Mouse (Mus musculus): ENCODE results near the gene Agfg1. TPM values are rescaled to one million over a fixed set of nuclear protein-coding genes. Genes with fewer than 3 reads are reported as not detected.
A peak's percentile ranks its signal among the peaks of the same experiment; 100 is the strongest.

Gene Agfg1
- 39.5 and 41.8 TPM in 2 replicates for polyA plus RNA-seq (2016; fragmentation: Nextera tagmentation; extraction: Ambion mirVana)

GRCm38 (mm10) chr1:82839296-82839613, at the start of gene Agfg1:
Agfg1 (plus strand) TSS chr1:82839483.
- peak; percentile 91 for ATAC-seq (ENCODE audit: low FRiP score)
- Histone ChIP-seq H3K9ac (peak within 1 kb of the TSS; percentile 99), H3K36me3 (replicated peaks) (no peaks in the 10 kb centered on the region), H3K4me1 (peaks cover 16% of the 10 kb centered on the region), H3K4me3 (replicated peaks) (peak within 1 kb of the TSS; percentile 100), H3K4me2 (peak within 1 kb of the TSS; percentile 84), H3K27ac (peak within 1 kb of the TSS; percentile 84), H3K9me3 (no peaks in the 10 kb centered on the region), H3K27me3 (no peaks in the 10 kb centered on the region)
- under 1% methylated on average over 34 of the region's 34 CpGs for WGBS

GRCm38 (mm10) chr1:82791105-82791504, 48.2 kb upstream of the Agfg1 start:
- WGBS = 87% methylated on average over 11 of the region's 11 CpGs
- Histone ChIP-seq H3K4me1 (no peaks in the 10 kb centered on the region), H3K9me3 (no peaks in the 10 kb centered on the region), H3K27me3 (no peaks in the 10 kb centered on the region), H3K9ac (no peak overlapping the region), H3K27ac (no peak overlapping the region), H3K36me3 (replicated peaks) (no peaks in the 10 kb centered on the region), H3K4me2 (no peak overlapping the region), H3K4me3 (replicated peaks) (no peak overlapping the region)
- no peak for ATAC-seq (ENCODE audit: low FRiP score)

DNA sequence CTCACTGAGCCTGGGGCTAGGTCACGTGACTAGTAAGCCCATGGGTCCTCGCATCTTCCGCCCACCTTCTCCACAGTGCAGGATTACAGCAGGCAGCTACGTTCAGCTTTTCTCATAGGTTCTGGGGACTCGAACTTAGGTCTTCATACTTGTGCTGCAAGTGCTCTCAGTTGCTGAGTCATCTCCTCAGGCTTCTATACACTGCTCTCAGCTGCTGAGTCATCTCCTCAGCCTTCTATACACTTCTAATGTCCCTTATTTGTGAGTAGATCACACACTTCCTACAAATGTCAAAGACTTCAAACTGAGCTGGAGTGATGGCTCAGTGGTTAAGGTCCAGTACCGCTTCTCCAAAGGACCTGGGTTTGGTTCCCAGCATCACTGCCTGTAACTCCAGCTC, 47.0 kb upstream of the Agfg1 start:
- Histone ChIP-seq H3K27me3 (no peaks in the 10 kb centered on the region), H3K4me1 (no peaks in the 10 kb centered on the region), H3K4me2 (no peak overlapping the region), H3K27ac (no peak overlapping the region), H3K9ac (no peak overlapping the region), H3K36me3 (replicated peaks) (no peaks in the 10 kb centered on the region), H3K4me3 (replicated peaks) (no peak overlapping the region), H3K9me3 (no peaks in the 10 kb centered on the region)
- WGBS = 87% methylated on average over 6 of the region's 6 CpGs
- no peak for ATAC-seq (ENCODE audit: low FRiP score)

GRCm38 (mm10) chr1:82793110-82793509, 46.2 kb upstream of the Agfg1 start:
- WGBS = 89% methylated on average over 3 of the region's 3 CpGs
- no peak for ATAC-seq (ENCODE audit: low FRiP score)
- H3K9ac ChIP-seq = no peak overlapping the region
- H3K36me3 ChIP-seq (replicated peaks) = no peaks in the 10 kb centered on the region
- H3K27me3 ChIP-seq = no peaks in the 10 kb centered on the region
- H3K4me3 ChIP-seq (replicated peaks) = no peak overlapping the region
- H3K27ac ChIP-seq = no peak overlapping the region
- H3K4me1 ChIP-seq = no peaks in the 10 kb centered on the region
- H3K9me3 ChIP-seq = no peaks in the 10 kb centered on the region
- H3K4me2 ChIP-seq = no peak overlapping the region

- Histone ChIP-seq H3K4me1 (no peaks in the 10 kb centered on the region), H3K4me3 (replicated peaks) (no peak overlapping the region), H3K4me2 (no peak overlapping the region), H3K27me3 (no peaks in the 10 kb centered on the region), H3K9ac (no peak overlapping the region), H3K9me3 (no peaks in the 10 kb centered on the region), H3K36me3 (replicated peaks) (no peaks in the 10 kb centered on the region), H3K27ac (no peak overlapping the region)
- ATAC-seq (ENCODE audit: low FRiP score) = no peak
- 48% methylated on average over 4 of the region's 4 CpGs for WGBS
Observed at GRCm38 (mm10) chr1:82793986-82794385, 45.3 kb upstream of the Agfg1 start.

- no peak overlapping the region for H3K4me2 ChIP-seq
- no peaks in the 10 kb centered on the region for H3K27me3 ChIP-seq
- H3K36me3 ChIP-seq (replicated peaks) = no peaks in the 10 kb centered on the region
- ATAC-seq (ENCODE audit: low FRiP score) = no peak
- no peak overlapping the region for H3K9ac ChIP-seq
- H3K9me3 ChIP-seq = no peaks in the 10 kb centered on the region
- no peak overlapping the region for H3K27ac ChIP-seq
- WGBS = 91% methylated on average over 2 of the region's 2 CpGs
- no peaks in the 10 kb centered on the region for H3K4me1 ChIP-seq
- no peak overlapping the region for H3K4me3 ChIP-seq (replicated peaks)
Observed at GRCm38 (mm10) chr1:82795211-82795610, 44.1 kb upstream of the Agfg1 start.

DNA sequence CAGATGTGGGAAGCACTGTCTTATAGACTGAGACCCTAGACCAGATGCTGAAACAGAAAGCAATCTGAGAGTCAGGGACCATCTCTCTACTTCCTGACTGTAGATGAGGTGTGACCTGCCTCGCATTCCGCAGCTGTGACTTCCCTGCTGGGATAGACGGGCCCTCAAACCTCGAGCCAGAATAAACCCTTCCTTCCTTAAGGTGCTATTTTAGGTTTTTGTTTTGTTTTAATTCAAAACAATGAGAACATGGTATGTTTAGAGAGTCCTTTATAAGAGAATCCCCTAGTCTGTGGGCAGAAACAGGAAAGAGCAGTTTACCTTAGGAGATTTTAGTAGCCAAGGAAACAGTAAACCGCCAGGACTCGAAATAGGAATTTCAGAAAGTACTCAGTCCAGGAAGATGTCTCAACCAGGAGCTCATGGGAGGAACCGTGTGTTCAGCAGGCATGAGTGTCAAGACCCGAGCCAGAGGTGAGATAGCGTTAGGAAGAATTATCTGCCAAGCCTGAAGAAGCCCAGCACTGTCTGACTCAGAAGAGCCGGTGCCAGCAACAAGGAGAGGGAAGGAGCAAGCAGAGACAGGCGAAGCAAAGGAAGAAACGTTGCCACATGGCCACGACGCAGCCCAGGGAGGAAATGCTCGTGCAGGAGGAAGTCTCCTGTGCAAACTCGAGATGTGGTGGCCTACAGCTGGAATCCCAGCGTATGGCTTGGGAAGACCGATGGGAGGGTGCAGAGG, 43.4 kb upstream of the Agfg1 start:
- Histone ChIP-seq H3K9me3 (no peaks in the 10 kb centered on the region), H3K9ac (no peak overlapping the region), H3K4me2 (no peak overlapping the region), H3K4me1 (no peaks in the 10 kb centered on the region), H3K27me3 (no peaks in the 10 kb centered on the region), H3K27ac (no peak overlapping the region), H3K36me3 (replicated peaks) (no peaks in the 10 kb centered on the region), H3K4me3 (replicated peaks) (no peak overlapping the region)
- WGBS = 86% methylated on average over 18 of the region's 18 CpGs
- no peak for ATAC-seq (ENCODE audit: low FRiP score)

DNA sequence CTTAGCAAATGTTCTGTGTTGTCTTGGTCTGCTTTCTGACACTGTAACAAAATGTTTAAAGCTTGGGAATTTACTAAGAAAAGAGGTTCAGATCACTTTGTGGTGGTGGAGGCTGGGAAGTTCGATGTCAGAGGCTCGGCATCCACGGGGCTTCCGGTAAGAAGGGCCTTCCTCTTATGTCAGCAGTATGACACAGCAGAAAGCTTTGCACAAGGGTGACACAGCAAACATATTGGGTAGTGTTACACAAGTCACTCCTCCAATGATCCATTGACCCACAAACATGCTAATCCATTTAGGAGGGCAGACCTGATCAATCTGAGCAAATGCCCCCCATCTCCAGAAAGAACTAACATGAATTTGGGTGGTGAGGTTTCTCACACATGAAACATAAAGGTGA, 42.2 kb upstream of the Agfg1 start:
- no peak for ATAC-seq (ENCODE audit: low FRiP score)
- Histone ChIP-seq H3K4me2 (no peak overlapping the region), H3K9ac (no peak overlapping the region), H3K36me3 (replicated peaks) (no peaks in the 10 kb centered on the region), H3K9me3 (no peaks in the 10 kb centered on the region), H3K4me1 (no peaks in the 10 kb centered on the region), H3K4me3 (replicated peaks) (no peak overlapping the region), H3K27ac (no peak overlapping the region), H3K27me3 (no peaks in the 10 kb centered on the region)
- 88% methylated on average over 4 of the region's 4 CpGs for WGBS

GRCm38 (mm10) chr1:82798304-82798703, 41.0 kb upstream of the Agfg1 start:
- Histone ChIP-seq H3K9ac (no peak overlapping the region), H3K9me3 (no peaks in the 10 kb centered on the region), H3K36me3 (replicated peaks) (no peaks in the 10 kb centered on the region), H3K4me1 (no peaks in the 10 kb centered on the region), H3K4me2 (no peak overlapping the region), H3K27me3 (no peaks in the 10 kb centered on the region), H3K4me3 (replicated peaks) (no peak overlapping the region), H3K27ac (no peak overlapping the region)
- ATAC-seq (ENCODE audit: low FRiP score) = no peak
- WGBS = 83% methylated on average over 5 of the region's 5 CpGs

DNA sequence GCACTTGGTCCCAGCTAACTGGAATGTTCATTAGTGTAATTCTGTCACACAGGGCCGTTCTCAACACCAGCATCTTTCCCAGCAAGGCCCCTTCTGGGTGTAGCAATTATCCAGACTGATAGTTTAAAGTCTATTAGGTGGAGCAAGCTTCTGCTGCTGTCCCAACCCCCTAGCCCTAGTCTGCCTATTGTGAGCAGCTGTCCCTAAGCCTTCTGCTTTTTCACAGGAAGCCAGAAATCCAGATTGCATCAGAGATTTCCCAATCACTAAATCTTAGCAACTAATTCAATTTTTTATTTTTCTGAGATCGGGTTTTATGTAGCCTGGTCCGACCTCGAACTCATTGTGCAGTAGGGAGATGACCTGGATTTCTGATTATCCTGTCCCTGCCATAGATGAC, 40.4 kb upstream of the Agfg1 start:
- ATAC-seq (ENCODE audit: low FRiP score) = no peak
- H3K4me1 ChIP-seq = no peaks in the 10 kb centered on the region
- H3K9ac ChIP-seq = no peak overlapping the region
- no peaks in the 10 kb centered on the region for H3K9me3 ChIP-seq
- H3K36me3 ChIP-seq (replicated peaks) = no peaks in the 10 kb centered on the region
- no peak overlapping the region for H3K4me3 ChIP-seq (replicated peaks)
- no peak overlapping the region for H3K4me2 ChIP-seq
- 81% methylated on average over 4 of the region's 4 CpGs for WGBS
- H3K27me3 ChIP-seq = no peaks in the 10 kb centered on the region
- no peak overlapping the region for H3K27ac ChIP-seq

DNA sequence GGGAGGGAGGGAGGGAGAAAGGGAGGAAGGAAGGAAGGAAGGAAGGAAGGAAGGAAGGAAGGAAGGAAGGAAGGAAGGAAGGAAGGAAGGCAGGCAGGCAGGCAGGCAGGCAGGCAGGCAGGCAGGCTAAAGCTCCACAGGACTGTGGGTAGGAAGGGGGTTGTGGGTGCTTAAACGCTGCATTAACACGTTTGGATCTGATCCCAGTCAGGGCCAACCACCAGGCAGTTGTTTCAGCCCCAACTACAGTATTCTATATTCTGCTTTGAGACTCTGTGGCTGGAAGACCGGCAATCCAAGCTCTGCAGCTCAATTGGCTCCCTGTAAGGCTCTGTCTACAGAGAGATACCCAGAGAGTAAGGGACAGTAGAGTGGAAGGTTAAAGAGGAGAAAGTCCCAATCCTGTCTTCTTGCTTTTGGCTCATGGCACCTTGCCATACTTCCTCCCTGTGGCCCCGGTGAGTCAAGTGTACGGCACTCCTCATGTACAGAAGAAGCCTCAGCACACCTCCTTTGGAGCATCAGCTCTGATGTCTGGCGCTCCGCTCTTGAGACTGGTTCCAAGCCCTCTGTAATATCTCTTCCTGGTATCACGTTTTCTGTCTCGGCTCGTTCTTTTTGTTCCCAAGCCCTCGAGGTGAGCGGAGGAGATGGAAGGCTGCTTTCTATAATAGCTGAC, 38.0 kb upstream of the Agfg1 start:
- no peak overlapping the region for H3K4me3 ChIP-seq (replicated peaks)
- WGBS = 85% methylated on average over 12 of the region's 12 CpGs
- no peak overlapping the region for H3K27ac ChIP-seq
- no peak for ATAC-seq (ENCODE audit: low FRiP score)
- H3K4me2 ChIP-seq = no peak overlapping the region
- H3K9me3 ChIP-seq = no peaks in the 10 kb centered on the region
- H3K9ac ChIP-seq = no peak overlapping the region
- no peaks in the 10 kb centered on the region for H3K36me3 ChIP-seq (replicated peaks)
- no peaks in the 10 kb centered on the region for H3K4me1 ChIP-seq
- H3K27me3 ChIP-seq = no peaks in the 10 kb centered on the region

GRCm38 (mm10) chr1:82803608-82804007, 35.7 kb upstream of the Agfg1 start:
- H3K27ac ChIP-seq = no peak overlapping the region
- 72% methylated on average over 7 of the region's 7 CpGs for WGBS
- no peaks in the 10 kb centered on the region for H3K36me3 ChIP-seq (replicated peaks)
- ATAC-seq (ENCODE audit: low FRiP score) = no peak
- no peaks in the 10 kb centered on the region for H3K4me1 ChIP-seq
- no peaks in the 10 kb centered on the region for H3K27me3 ChIP-seq
- H3K4me3 ChIP-seq (replicated peaks) = no peak overlapping the region
- H3K4me2 ChIP-seq = no peak overlapping the region
- no peaks in the 10 kb centered on the region for H3K9me3 ChIP-seq
- H3K9ac ChIP-seq = no peak overlapping the region

- H3K9ac ChIP-seq = no peak overlapping the region
- no peak for ATAC-seq (ENCODE audit: low FRiP score)
- H3K27ac ChIP-seq = no peak overlapping the region
- H3K4me1 ChIP-seq = no peaks in the 10 kb centered on the region
- H3K4me3 ChIP-seq (replicated peaks) = no peak overlapping the region
- H3K4me2 ChIP-seq = no peak overlapping the region
- WGBS = 93% methylated on average over 1 of the region's 1 CpGs
- H3K36me3 ChIP-seq (replicated peaks) = no peaks in the 10 kb centered on the region
- H3K27me3 ChIP-seq = no peaks in the 10 kb centered on the region
- H3K9me3 ChIP-seq = no peaks in the 10 kb centered on the region
Observed at GRCm38 (mm10) chr1:82804059-82804458, 35.2 kb upstream of the Agfg1 start.
